Mouse (Mus musculus) gonadal fat pad, adult 2 months (tissue): ENCODE results near the gene Hmgb3. TPM values are rescaled to one million over a fixed set of nuclear protein-coding genes. Genes with fewer than 3 reads are reported as not detected.
"Not testable (repeated sequence)": the region's sequence is repeated elsewhere in the genome, so short reads cannot be mapped to it uniquely, and the experiment has no call there.

Source experiments
- DNase-seq: peaks from one replicate; pipeline ENCODE4 v3.0.0-alpha.2; 2012; ENCODE audit warnings: low read depth
- polyA plus RNA-seq: library from polyadenylated mRNA; depleted of rRNA; stranded (reverse); fragments of >200 nt; gene quantifications from 2 replicates; pipeline ENCODE4 v1.2.3, GENCODE M21; 2012; rRNA removed

Gene Hmgb3
- polyA plus RNA-seq: 34.2 and 56.9 TPM in 2 replicates

GRCm38 (mm10) chrX:71555415-71556114 is at the start of gene Hmgb3:
Gene Hmgb3 (plus strand): TSS chrX:71555918.
- DNase-seq: no peak

GRCm38 (mm10) chrX:71506591-71506990 is 49.1 kb upstream of the Hmgb3 start:
- DNase-seq: not testable (repeated sequence)

GRCm38 (mm10) chrX:71519252-71519651 is 36.5 kb upstream of the Hmgb3 start:
- DNase-seq: no peak

GRCm38 (mm10) chrX:71522889-71523288 is 32.8 kb upstream of the Hmgb3 start:
- DNase-seq: no peak

- DNase-seq: no peak
Observed at GRCm38 (mm10) chrX:71524310-71524709, 31.4 kb upstream of the Hmgb3 start.

- no peak for DNase-seq
Observed at GRCm38 (mm10) chrX:71525593-71526299, 30.0 kb upstream of the Hmgb3 start.

- DNase-seq: no peak
Observed at GRCm38 (mm10) chrX:71527461-71527860, 28.3 kb upstream of the Hmgb3 start.

GRCm38 (mm10) chrX:71528150-71528549 is 27.6 kb upstream of the Hmgb3 start:
- DNase-seq: no peak

- DNase-seq: no peak
Observed at GRCm38 (mm10) chrX:71528646-71529045, 27.1 kb upstream of the Hmgb3 start.

GRCm38 (mm10) chrX:71532635-71533034 is 23.1 kb upstream of the Hmgb3 start:
- no peak for DNase-seq

- DNase-seq: no peak
Observed at GRCm38 (mm10) chrX:71534102-71534501, 21.6 kb upstream of the Hmgb3 start.

GRCm38 (mm10) chrX:71537791-71538190 is 17.9 kb upstream of the Hmgb3 start:
- DNase-seq: no peak

GRCm38 (mm10) chrX:71540821-71541510 is 14.8 kb upstream of the Hmgb3 start:
- no peak for DNase-seq

GRCm38 (mm10) chrX:71544731-71545130 is 11.0 kb upstream of the Hmgb3 start:
- DNase-seq: no peak

GRCm38 (mm10) chrX:71545163-71545562 is 10.6 kb upstream of the Hmgb3 start:
- DNase-seq: no peak

- no peak for DNase-seq
Observed at GRCm38 (mm10) chrX:71556115-71556941, 610 bp downstream of the Hmgb3 start.

- no peak for DNase-seq
Observed at GRCm38 (mm10) chrX:71556965-71557491, 1.3 kb downstream of the Hmgb3 start.

- no peak for DNase-seq
Observed at GRCm38 (mm10) chrX:71559336-71559735, 3.6 kb downstream of the Hmgb3 start.

- DNase-seq: no peak
Observed at GRCm38 (mm10) chrX:71560796-71561195, 5.1 kb downstream of the Hmgb3 start.

GRCm38 (mm10) chrX:71573132-71573900 is 17.6 kb downstream of the Hmgb3 start:
- DNase-seq: no peak

- no peak for DNase-seq
Observed at GRCm38 (mm10) chrX:71575550-71575949, 19.8 kb downstream of the Hmgb3 start.
